Mouse (Mus musculus) monocyte, adult 2 months (primary cell): ENCODE measurements at regions not wholly inside any gene's neighbourhood (a gene's known extent, or its start where the extent isn't known, plus 50 kb on each side); places are given as distances from the start of the nearest gene placed in this dataset.

Experiments
- DNase-seq, 2 experiments: peaks; one replicate each; pipeline ENCODE4 v3.0.0; 2022; ENCODE audit warnings: low spot score in 2 of 2, low read depth in 1 of 2

GRCm38 (mm10) chr1:73153438-73154097 is 137.9 kb upstream of the Tnp1 start:
- no peak for DNase-seq

GRCm38 (mm10) chr1:73149926-73150325 is 134.2 kb upstream of the Tnp1 start:
- DNase-seq = no peak

GRCm38 (mm10) chr1:73142845-73143244 is 127.1 kb upstream of the Tnp1 start:
- no peak for DNase-seq

DNA sequence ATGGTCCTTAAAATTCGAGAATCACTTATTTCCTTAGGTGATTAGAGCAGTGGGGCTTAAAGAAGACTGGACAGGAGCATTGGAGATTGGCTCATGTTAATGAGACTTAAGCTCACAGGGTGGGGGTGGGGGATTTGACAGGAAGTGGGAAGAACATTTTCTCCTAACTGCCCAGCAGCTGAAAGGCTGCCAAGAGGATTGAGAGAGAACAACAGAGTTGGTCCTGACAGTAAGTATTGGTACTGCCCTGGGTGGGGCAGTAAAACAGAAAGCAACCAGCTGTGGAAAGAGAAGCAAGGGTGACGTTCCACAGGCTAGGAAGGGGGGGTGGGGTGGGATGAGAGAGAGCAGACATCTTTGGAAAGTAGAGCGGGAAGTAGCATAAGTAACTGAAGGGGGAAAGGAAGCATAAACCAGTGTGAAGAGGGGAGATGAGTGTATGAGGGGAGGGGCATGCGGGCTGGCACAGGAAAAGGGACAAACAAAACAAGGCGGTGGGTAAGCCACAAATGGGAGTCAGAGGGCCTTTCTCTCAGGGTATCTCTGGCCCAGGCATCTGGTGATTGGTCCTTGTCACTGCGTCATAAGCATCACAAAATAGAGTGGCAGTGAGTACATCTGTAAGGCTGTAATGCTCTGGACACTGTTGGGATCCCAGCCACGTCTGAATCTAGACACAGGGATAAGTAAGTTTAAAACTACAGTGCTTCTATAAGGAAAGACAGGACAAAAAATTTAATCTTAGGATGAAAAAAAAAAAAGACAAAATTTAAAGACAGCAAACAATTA is 125.0 kb upstream of the Tnp1 start:
- no peak for DNase-seq

- no peak for DNase-seq
Measured at GRCm38 (mm10) chr1:73130215-73130861, 114.6 kb upstream of the Tnp1 start.

GRCm38 (mm10) chr1:73123012-73123411 is 107.3 kb upstream of the Tnp1 start:
- DNase-seq = no peak

DNA sequence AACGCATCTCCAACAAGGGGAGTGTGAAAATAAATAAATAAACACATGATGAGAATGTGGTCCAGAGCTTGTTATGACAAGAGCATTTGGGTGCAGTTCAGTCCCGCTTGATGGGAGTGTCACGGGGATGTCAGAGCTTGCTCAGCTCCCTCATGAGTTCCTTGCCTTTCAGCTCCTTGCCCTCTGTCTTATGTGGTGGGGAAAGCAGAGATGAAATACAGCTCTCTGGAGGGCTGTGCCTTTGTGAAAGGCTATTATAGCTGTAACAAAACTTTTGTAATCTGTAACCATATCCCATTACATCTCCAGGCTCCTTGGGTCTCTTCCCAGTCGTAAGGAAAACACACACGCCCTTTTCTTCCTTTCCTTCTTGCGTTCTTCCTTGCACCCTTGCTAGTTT is 103.0 kb upstream of the Tnp1 start:
- DNase-seq = no peak

DNA sequence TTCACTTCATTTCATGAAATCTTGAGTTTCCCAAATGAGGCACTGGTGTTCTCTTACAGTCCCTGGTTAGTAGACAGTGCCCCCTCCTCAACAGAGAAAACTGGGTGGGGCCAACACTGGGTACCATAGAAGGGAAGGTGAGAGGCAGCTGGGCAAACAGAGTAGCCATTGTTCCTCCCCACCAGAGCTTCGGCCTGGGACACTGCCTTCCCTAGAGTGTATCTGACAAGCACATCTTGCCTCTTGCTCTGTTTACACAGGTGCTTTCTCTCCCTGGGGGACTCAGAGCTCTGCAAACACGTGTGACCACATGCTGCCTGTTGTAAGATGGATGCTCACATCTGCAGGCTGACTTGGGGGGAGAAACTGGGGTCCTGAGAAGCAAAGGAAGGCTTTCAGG is 100.8 kb upstream of the Tnp1 start:
- DNase-seq = no peak

GRCm38 (mm10) chr1:73115854-73116253 is 100.1 kb upstream of the Tnp1 start:
- DNase-seq = no peak

DNA sequence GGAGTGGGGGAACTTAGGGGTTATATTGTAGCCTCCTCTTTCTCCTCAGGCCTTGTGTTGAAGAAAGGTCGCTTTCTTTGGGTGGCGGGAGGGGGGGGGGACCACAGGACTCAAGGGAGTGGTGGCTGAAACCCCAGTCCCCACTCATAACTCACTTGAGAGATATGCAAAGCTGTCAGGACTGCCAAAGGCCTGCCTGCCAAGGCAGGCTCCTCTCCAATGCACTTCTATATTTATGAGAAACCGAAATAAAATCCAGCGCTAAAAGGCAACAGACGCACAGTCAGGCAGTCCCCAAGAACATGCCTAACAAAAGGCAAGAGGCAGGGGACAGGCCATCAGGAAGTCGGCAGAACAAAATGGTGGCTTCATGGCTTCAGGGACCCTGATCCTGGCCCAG is 97.4 kb upstream of the Tnp1 start:
- DNase-seq = no peak

DNA sequence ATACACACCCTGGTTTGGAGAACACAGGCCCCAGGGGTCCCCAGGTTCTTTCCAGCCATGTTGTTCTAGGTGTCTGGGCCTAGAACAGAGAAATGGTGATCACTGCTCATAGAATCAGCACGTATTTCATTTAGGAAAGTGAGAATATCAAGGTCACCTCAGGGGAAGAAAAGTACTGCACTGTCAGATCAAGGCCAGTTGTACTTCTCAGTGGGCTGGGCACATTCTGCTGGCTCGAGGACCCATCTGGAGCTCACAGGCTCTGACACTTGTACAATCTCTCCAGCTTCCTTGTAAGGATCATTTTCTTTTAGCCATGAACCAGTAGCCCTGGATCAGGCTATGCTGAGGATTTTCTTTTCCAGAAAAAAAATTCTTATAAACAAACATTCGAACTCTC is 97.0 kb upstream of the Tnp1 start:
- DNase-seq = no peak

- no peak for DNase-seq
Measured at GRCm38 (mm10) chr1:73111911-73112310, 96.2 kb upstream of the Tnp1 start.

DNA sequence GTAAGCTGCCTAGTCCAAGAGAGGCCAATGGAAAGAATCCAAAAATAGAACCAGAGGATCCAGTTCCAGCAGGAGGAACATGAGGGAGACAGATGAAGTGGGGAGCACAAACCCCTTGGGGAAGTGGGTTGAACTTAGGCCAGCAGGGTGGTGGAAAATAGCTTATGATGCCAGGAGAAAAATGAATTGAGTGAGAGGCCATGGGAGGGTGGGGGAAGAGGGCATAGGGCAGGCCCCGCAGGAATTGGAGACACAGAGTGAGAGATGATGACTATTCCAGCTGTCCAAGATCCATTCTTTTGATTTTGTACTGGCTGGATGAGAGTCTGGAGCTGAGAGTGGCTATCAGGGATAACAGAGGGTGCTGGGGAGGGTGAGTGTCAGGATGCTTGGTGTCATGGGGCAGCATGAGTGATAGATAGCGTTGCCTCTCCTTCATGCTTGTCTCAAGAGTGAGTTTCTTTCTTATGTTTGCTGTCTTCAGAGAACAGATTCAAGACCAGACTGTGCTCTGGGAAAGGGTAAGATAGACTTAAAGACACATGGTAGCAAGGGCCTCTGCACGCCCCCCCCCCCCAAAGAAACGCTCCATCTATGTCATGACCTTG is 90.3 kb upstream of the Tnp1 start:
- DNase-seq = no peak

DNA sequence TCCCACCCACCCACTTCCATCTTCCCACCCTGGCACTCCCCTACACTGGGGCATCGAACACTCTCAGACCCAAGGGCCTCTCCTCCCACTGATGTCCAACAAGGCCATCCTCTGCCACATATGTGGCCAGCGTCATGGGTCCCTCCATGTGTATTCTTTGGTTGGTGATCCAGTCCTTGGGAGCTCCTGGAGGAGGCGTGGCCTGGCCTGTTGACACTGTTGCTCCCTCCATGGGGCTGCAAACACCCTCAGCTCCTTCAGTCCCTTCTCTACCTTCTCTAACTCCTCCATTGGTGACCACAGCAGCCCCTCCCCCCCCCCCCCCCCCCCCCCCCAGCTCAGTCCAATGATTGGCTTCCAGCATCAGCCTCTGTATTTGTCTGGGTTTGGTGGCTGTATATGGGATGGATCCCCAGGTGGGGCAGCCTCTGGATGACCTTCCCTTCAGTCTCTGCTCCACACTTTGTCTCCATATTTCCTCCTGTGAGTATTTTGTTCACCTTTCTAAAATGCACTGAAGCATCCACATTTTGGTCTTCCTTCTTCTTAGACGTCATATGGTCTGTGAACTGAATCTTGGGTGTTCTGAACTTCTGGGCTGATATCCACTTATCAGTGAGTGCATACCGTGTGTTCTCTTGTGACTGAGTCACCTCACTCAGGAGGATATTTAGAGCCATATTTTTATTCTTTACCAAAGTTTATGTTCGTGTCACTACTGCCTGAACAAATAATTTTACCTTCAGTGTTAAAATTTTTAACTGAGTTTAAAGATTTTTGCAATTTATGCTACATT is 82.1 kb upstream of the Tnp1 start:
- no peak for DNase-seq

GRCm38 (mm10) chr1:73089636-73090035 is 73.9 kb upstream of the Tnp1 start:
- no peak for DNase-seq

- DNase-seq = no peak
Measured at GRCm38 (mm10) chr1:73088494-73088893, 72.8 kb upstream of the Tnp1 start.

DNA sequence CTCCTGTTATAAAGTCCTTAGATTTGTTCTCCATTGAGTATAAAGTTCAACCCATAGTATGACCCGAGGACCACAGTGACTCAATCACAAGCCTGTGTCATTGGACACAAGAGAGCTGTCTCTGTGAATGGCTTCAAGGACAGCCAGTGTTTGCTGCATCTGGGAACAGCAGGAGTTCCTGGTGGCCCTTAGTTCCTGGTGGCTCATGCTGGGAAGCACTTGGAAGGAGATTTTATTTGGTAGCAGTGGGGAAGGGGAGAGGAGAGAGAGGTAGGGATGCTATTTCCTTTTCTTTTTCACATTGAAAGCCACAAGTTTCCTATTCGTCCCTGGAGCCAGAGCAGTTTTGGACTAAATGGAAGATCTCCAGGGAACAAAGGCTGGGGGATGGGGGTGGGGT is 69.2 kb upstream of the Tnp1 start:
- DNase-seq = no peak

- DNase-seq = no peak
Measured at GRCm38 (mm10) chr1:73083396-73083795, 67.7 kb upstream of the Tnp1 start.

GRCm38 (mm10) chr1:73079518-73079917 is 63.8 kb upstream of the Tnp1 start:
- DNase-seq = no peak

DNA sequence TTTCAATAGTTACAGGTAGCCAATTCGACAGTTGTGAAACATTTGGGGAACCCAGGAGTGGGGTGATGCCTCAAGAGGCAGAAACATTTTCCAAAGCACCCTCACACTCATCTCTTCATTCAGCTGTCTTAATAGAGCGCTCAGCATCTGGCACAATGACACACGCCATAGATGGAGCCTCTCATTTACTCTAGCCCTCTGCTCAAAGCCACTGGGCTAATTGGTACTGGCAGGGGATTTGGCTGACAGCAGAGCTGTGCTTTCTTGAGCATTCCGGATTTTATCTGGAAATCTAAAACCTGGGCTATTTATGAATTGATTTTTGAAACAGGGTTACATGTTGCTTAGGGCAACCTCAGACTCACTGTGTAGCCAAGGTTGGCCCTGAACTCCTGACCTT is 61.4 kb upstream of the Tnp1 start:
- no peak for DNase-seq

- DNase-seq = no peak
Measured at GRCm38 (mm10) chr1:73075699-73076373, 60.1 kb upstream of the Tnp1 start.
